Mouse (Mus musculus): ENCODE measurements at regions not wholly inside any gene's neighbourhood (a gene's known extent, or its start where the extent isn't known, plus 50 kb on each side); places are given as distances from the start of the nearest gene placed in this dataset.

- TF ChIP-seq CTCF (conservative IDR thresholded peaks at IDR 0.05; ENCODE audit: low read length) = no peak
- TF ChIP-seq NANOG (IDR thresholded peaks at IDR 0.05; ENCODE audit: borderline replicate concordance, low read length) = no peak
Measured at GRCm38 (mm10) chr15:88386711-88387110, 213.4 kb upstream of the Zdhhc25 start.
